Mouse (Mus musculus): Measurements from ENCODE around the gene Otos. TPM values are rescaled to one million over a fixed set of nuclear protein-coding genes. Genes with fewer than 3 reads are reported as not detected.

Gene Otos
- 0.31 TPM in 1 of 2 replicates, not detected in the other for polyA plus RNA-seq (2015; fragmentation: Nextera tagmentation; extraction: Ambion mirVana)

- Histone ChIP-seq H3K4me1 (ENCODE audit: control insufficient read depth, insufficient read depth, low read length) (peaks cover 8% of the 10 kb centered on the region), H3K9ac (ENCODE audit: low read depth, low read length) (0 out of 2 replicates have a peak within 1 kb of the TSS, but pooled peaks have one; percentile 12), H3K4me2 (ENCODE audit: low read depth, low read length) (no peak within 1 kb of the TSS), H3K36me3 (ENCODE audit: control insufficient read depth, insufficient read depth, low read length) (no peaks in the 10 kb centered on the region), H3K27ac (ENCODE audit: low read length) (no peak within 1 kb of the TSS), H3K9me3 (ENCODE audit: control insufficient read depth, low read length) (no peaks in the 10 kb centered on the region), H3K4me3 (ENCODE audit: low read length) (no peak within 1 kb of the TSS), H3K27me3 (replicated peaks; ENCODE audit: control insufficient read depth, insufficient read depth, low read length) (no peaks in the 10 kb centered on the region)
- 20% methylated on average over 8 of the region's 8 CpGs for WGBS
- peak; percentile 75 for ATAC-seq
These were observed at the start of gene Otos for GRCm38 (mm10) chr1:92648673-92649072. Otos (minus strand) TSS chr1:92648841.

GRCm38 (mm10) chr1:92696848-92697247, 48.2 kb upstream of the Otos start:
- Histone ChIP-seq H3K4me1 (ENCODE audit: control insufficient read depth, insufficient read depth, low read length) (peaks cover 8% of the 10 kb centered on the region), H3K9me3 (ENCODE audit: control insufficient read depth, low read length) (no peaks in the 10 kb centered on the region), H3K9ac (ENCODE audit: low read depth, low read length) (no peak overlapping the region), H3K27me3 (replicated peaks; ENCODE audit: control insufficient read depth, insufficient read depth, low read length) (no peaks in the 10 kb centered on the region), H3K4me2 (ENCODE audit: low read depth, low read length) (no peak overlapping the region), H3K4me3 (ENCODE audit: low read length) (no peak overlapping the region), H3K36me3 (ENCODE audit: control insufficient read depth, insufficient read depth, low read length) (no peaks in the 10 kb centered on the region), H3K27ac (ENCODE audit: low read length) (no peak overlapping the region)
- WGBS: 29% methylated on average over 4 of the region's 4 CpGs
- ATAC-seq: no peak; the same call in 1 of the 2 replicates

GRCm38 (mm10) chr1:92695751-92696150, 47.1 kb upstream of the Otos start:
- no peak overlapping the region for H3K27ac ChIP-seq (ENCODE audit: low read length)
- H3K27me3 ChIP-seq (replicated peaks; ENCODE audit: control insufficient read depth, insufficient read depth, low read length): no peaks in the 10 kb centered on the region
- no peaks in the 10 kb centered on the region for H3K36me3 ChIP-seq (ENCODE audit: control insufficient read depth, insufficient read depth, low read length)
- H3K4me2 ChIP-seq (ENCODE audit: low read depth, low read length): no peak overlapping the region
- no peak for ATAC-seq
- H3K9me3 ChIP-seq (ENCODE audit: control insufficient read depth, low read length): no peaks in the 10 kb centered on the region
- H3K9ac ChIP-seq (ENCODE audit: low read depth, low read length): no peak overlapping the region
- H3K4me3 ChIP-seq (ENCODE audit: low read length): no peak overlapping the region
- 80% methylated on average over 5 of the region's 5 CpGs for WGBS
- H3K4me1 ChIP-seq (ENCODE audit: control insufficient read depth, insufficient read depth, low read length): peaks cover 8% of the 10 kb centered on the region

- no peaks in the 10 kb centered on the region for H3K9me3 ChIP-seq (ENCODE audit: control insufficient read depth, low read length)
- ATAC-seq: no peak
- no peak overlapping the region for H3K9ac ChIP-seq (ENCODE audit: low read depth, low read length)
- H3K4me3 ChIP-seq (ENCODE audit: low read length): no peak overlapping the region
- no peak overlapping the region for H3K4me2 ChIP-seq (ENCODE audit: low read depth, low read length)
- H3K27me3 ChIP-seq (replicated peaks; ENCODE audit: control insufficient read depth, insufficient read depth, low read length): no peaks in the 10 kb centered on the region
- no peaks in the 10 kb centered on the region for H3K4me1 ChIP-seq (ENCODE audit: control insufficient read depth, insufficient read depth, low read length)
- H3K36me3 ChIP-seq (ENCODE audit: control insufficient read depth, insufficient read depth, low read length): no peaks in the 10 kb centered on the region
- no peak overlapping the region for H3K27ac ChIP-seq (ENCODE audit: low read length)
- WGBS: 87% methylated on average over 3 of the region's 3 CpGs
These were observed 42.7 kb upstream of the Otos start for GRCm38 (mm10) chr1:92691166-92691844.

- no peak overlapping the region for H3K27ac ChIP-seq (ENCODE audit: low read length)
- no peaks in the 10 kb centered on the region for H3K4me1 ChIP-seq (ENCODE audit: control insufficient read depth, insufficient read depth, low read length)
- no peak overlapping the region for H3K9ac ChIP-seq (ENCODE audit: low read depth, low read length)
- ATAC-seq: no peak
- no peaks in the 10 kb centered on the region for H3K36me3 ChIP-seq (ENCODE audit: control insufficient read depth, insufficient read depth, low read length)
- H3K4me2 ChIP-seq (ENCODE audit: low read depth, low read length): no peak overlapping the region
- H3K9me3 ChIP-seq (ENCODE audit: control insufficient read depth, low read length): no peaks in the 10 kb centered on the region
- no peak overlapping the region for H3K4me3 ChIP-seq (ENCODE audit: low read length)
- 18% methylated on average over 8 of the region's 8 CpGs for WGBS
- H3K27me3 ChIP-seq (replicated peaks; ENCODE audit: control insufficient read depth, insufficient read depth, low read length): no peaks in the 10 kb centered on the region
These were observed 38.4 kb upstream of the Otos start for GRCm38 (mm10) chr1:92686994-92687393.

- ATAC-seq: no peak
- Histone ChIP-seq H3K9me3 (ENCODE audit: control insufficient read depth, low read length) (no peaks in the 10 kb centered on the region), H3K36me3 (ENCODE audit: control insufficient read depth, insufficient read depth, low read length) (no peaks in the 10 kb centered on the region), H3K4me2 (ENCODE audit: low read depth, low read length) (no peak overlapping the region), H3K9ac (ENCODE audit: low read depth, low read length) (no peak overlapping the region), H3K4me3 (ENCODE audit: low read length) (no peak overlapping the region), H3K4me1 (ENCODE audit: control insufficient read depth, insufficient read depth, low read length) (peaks cover 6% of the 10 kb centered on the region), H3K27ac (ENCODE audit: low read length) (no peak overlapping the region), H3K27me3 (replicated peaks; ENCODE audit: control insufficient read depth, insufficient read depth, low read length) (no peaks in the 10 kb centered on the region)
- WGBS: 87% methylated on average over 8 of the region's 8 CpGs
These were observed 34.5 kb upstream of the Otos start for GRCm38 (mm10) chr1:92683151-92683550.

- Histone ChIP-seq H3K9ac (ENCODE audit: low read depth, low read length) (no peak overlapping the region), H3K4me3 (ENCODE audit: low read length) (no peak overlapping the region), H3K27me3 (replicated peaks; ENCODE audit: control insufficient read depth, insufficient read depth, low read length) (no peaks in the 10 kb centered on the region), H3K27ac (ENCODE audit: low read length) (no peak overlapping the region), H3K9me3 (ENCODE audit: control insufficient read depth, low read length) (no peaks in the 10 kb centered on the region), H3K4me1 (ENCODE audit: control insufficient read depth, insufficient read depth, low read length) (peaks cover 6% of the 10 kb centered on the region), H3K4me2 (ENCODE audit: low read depth, low read length) (no peak overlapping the region), H3K36me3 (ENCODE audit: control insufficient read depth, insufficient read depth, low read length) (no peaks in the 10 kb centered on the region)
- no peak for ATAC-seq
- 27% methylated on average over 16 of the region's 16 CpGs for WGBS
These were observed 32.3 kb upstream of the Otos start for GRCm38 (mm10) chr1:92680668-92681603.

- 85% methylated on average over 5 of the region's 5 CpGs for WGBS
- Histone ChIP-seq H3K4me1 (ENCODE audit: control insufficient read depth, insufficient read depth, low read length) (peaks cover 6% of the 10 kb centered on the region), H3K36me3 (ENCODE audit: control insufficient read depth, insufficient read depth, low read length) (no peaks in the 10 kb centered on the region), H3K27ac (ENCODE audit: low read length) (no peak overlapping the region), H3K27me3 (replicated peaks; ENCODE audit: control insufficient read depth, insufficient read depth, low read length) (no peaks in the 10 kb centered on the region), H3K9me3 (ENCODE audit: control insufficient read depth, low read length) (no peaks in the 10 kb centered on the region), H3K4me2 (ENCODE audit: low read depth, low read length) (no peak overlapping the region), H3K9ac (ENCODE audit: low read depth, low read length) (no peak overlapping the region), H3K4me3 (ENCODE audit: low read length) (no peak overlapping the region)
- no peak for ATAC-seq
These were observed 30.1 kb upstream of the Otos start for GRCm38 (mm10) chr1:92678757-92679156.

- no peaks in the 10 kb centered on the region for H3K36me3 ChIP-seq (ENCODE audit: control insufficient read depth, insufficient read depth, low read length)
- H3K4me3 ChIP-seq (ENCODE audit: low read length): no peak overlapping the region
- no peak overlapping the region for H3K9ac ChIP-seq (ENCODE audit: low read depth, low read length)
- H3K4me1 ChIP-seq (ENCODE audit: control insufficient read depth, insufficient read depth, low read length): peaks cover 6% of the 10 kb centered on the region
- 82% methylated on average over 3 of the region's 3 CpGs for WGBS
- no peak for ATAC-seq
- H3K4me2 ChIP-seq (ENCODE audit: low read depth, low read length): no peak overlapping the region
- H3K9me3 ChIP-seq (ENCODE audit: control insufficient read depth, low read length): no peaks in the 10 kb centered on the region
- H3K27me3 ChIP-seq (replicated peaks; ENCODE audit: control insufficient read depth, insufficient read depth, low read length): no peaks in the 10 kb centered on the region
- H3K27ac ChIP-seq (ENCODE audit: low read length): no peak overlapping the region
These were observed 28.0 kb upstream of the Otos start for GRCm38 (mm10) chr1:92676676-92676975.
